Mouse (Mus musculus) ES-Bruce4 (cell line): ENCODE results near the gene Hddc3. TPM values are rescaled to one million over a fixed set of nuclear protein-coding genes. Genes with fewer than 3 reads are reported as not detected.
"Not testable (repeated sequence)": the region's sequence is repeated elsewhere in the genome, so short reads cannot be mapped to it uniquely, and the experiment has no call there.

ENCODE experiments used
- H3K27ac ChIP-seq: 2 replicates; pipeline ENCODE4 v1.5.1; 2012; ENCODE audit warnings: low read length, inconsistent platforms; ENCODE audit not compliant: insufficient read depth
- H3K27me3 ChIP-seq: 2 replicates; pipeline ENCODE4 v1.6.1; 2012; ENCODE audit warnings: mild to moderate bottlenecking, low read length, inconsistent platforms; ENCODE audit not compliant: control insufficient read depth, poor library complexity, insufficient read depth, severe bottlenecking
- H3K36me3 ChIP-seq: 2 replicates; pipeline ENCODE4 v1.6.1; 2012; ENCODE audit warnings: inconsistent platforms, mild to moderate bottlenecking, low read length, moderate library complexity; ENCODE audit not compliant: control insufficient read depth, poor library complexity, insufficient read depth, severe bottlenecking
- H3K4me1 ChIP-seq: one replicate; pipeline ENCODE4 v1.8.1; 2011; ENCODE audit warnings: low read length; ENCODE audit not compliant: control insufficient read depth, insufficient read depth
- H3K4me3 ChIP-seq: 2 replicates; pipeline ENCODE4 v1.5.1; 2011; ENCODE audit warnings: low read depth, mild to moderate bottlenecking, low read length
- H3K9ac ChIP-seq: 2 replicates; pipeline ENCODE4 v1.6.1; 2012; ENCODE audit warnings: low read depth, mild to moderate bottlenecking, inconsistent platforms; ENCODE audit not compliant: poor library complexity, severe bottlenecking
- H3K9me3 ChIP-seq: replicated peaks from 2 replicates; pipeline ENCODE4 v1.6.1; 2012; ENCODE audit warnings: mild to moderate bottlenecking, low read length, inconsistent platforms; ENCODE audit not compliant: control insufficient read depth, poor library complexity, insufficient read depth, severe bottlenecking
- CTCF ChIP-seq: IDR thresholded peaks from one replicate; pipeline ENCODE4 v1.8.1; 2011; ENCODE audit warnings: low read depth, low read length
- EP300 ChIP-seq: IDR thresholded peaks from 2 replicates; pipeline ENCODE4 v1.6.1; 2011; ENCODE audit warnings: low read depth, low read length; ENCODE audit not compliant: insufficient read depth
- POLR2A ChIP-seq: IDR thresholded peaks from one replicate; pipeline ENCODE4 v1.8.1; 2011; ENCODE audit warnings: low read length; ENCODE audit not compliant: insufficient read depth
- polyA plus RNA-seq: library from polyadenylated mRNA; stranded (reverse); fragments of >200 nt; gene quantifications from 2 replicates; pipeline ENCODE4 v1.2.4, GENCODE M21; 2011; ENCODE audit warnings: low read depth; ENCODE audit not compliant: missing spikeins, insufficient read depth, insufficient read length

Gene Hddc3
- polyA plus RNA-seq, 1 experiment, result 9.7 TPM

GRCm38 (mm10) chr7:80394600-80394999, 51.7 kb downstream of the Hddc3 start:
- Histone ChIP-seq H3K27ac (no peak overlapping the region), H3K27me3 (no peaks in the 10 kb centered on the region), H3K4me3 (no peak overlapping the region), H3K9ac (no peak overlapping the region), H3K36me3 (no peaks in the 10 kb centered on the region), H3K4me1 (no peaks in the 10 kb centered on the region), H3K9me3 (no peaks in the 10 kb centered on the region)
- TF ChIP-seq EP300 (no peak), CTCF (no peak), POLR2A (no peak)

GRCm38 (mm10) chr7:80396427-80396826, 53.5 kb downstream of the Hddc3 start:
- not testable (repeated sequence) for H3K4me3 ChIP-seq, H3K27me3 ChIP-seq, H3K9ac ChIP-seq, H3K4me1 ChIP-seq, H3K36me3 ChIP-seq, H3K9me3 ChIP-seq, H3K27ac ChIP-seq

GRCm38 (mm10) chr7:80397986-80398385, 55.1 kb downstream of the Hddc3 start:
- Histone ChIP-seq H3K27me3 (no peaks in the 10 kb centered on the region), H3K4me1 (no peaks in the 10 kb centered on the region), H3K27ac (no peak overlapping the region), H3K36me3 (no peaks in the 10 kb centered on the region), H3K9ac (no peak overlapping the region), H3K9me3 (no peaks in the 10 kb centered on the region), H3K4me3 (no peak overlapping the region)
- TF ChIP-seq CTCF, result no peak
- no peak for TF ChIP-seq EP300
- TF ChIP-seq POLR2A, result no peak

- TF ChIP-seq EP300 (no peak), POLR2A (no peak), CTCF (no peak)
- H3K4me1 ChIP-seq, result no peaks in the 10 kb centered on the region
- H3K4me3 ChIP-seq, result no peak overlapping the region
- no peaks in the 10 kb centered on the region for H3K36me3 ChIP-seq
- H3K9ac ChIP-seq, result no peak overlapping the region
- H3K27me3 ChIP-seq, result no peaks in the 10 kb centered on the region
- no peak overlapping the region for H3K27ac ChIP-seq
- H3K9me3 ChIP-seq, result no peaks in the 10 kb centered on the region
Observed at GRCm38 (mm10) chr7:80398654-80399444, 55.9 kb downstream of the Hddc3 start.

GRCm38 (mm10) chr7:80400099-80400498, 57.2 kb downstream of the Hddc3 start:
- Histone ChIP-seq H3K27ac (no peak overlapping the region), H3K27me3 (no peaks in the 10 kb centered on the region), H3K9me3 (no peaks in the 10 kb centered on the region), H3K4me3 (no peak overlapping the region), H3K36me3 (no peaks in the 10 kb centered on the region), H3K9ac (no peak overlapping the region), H3K4me1 (peaks cover 1% of the 10 kb centered on the region)
- TF ChIP-seq CTCF (no peak), POLR2A (no peak), EP300 (no peak)

Other genes starting within 250 kb of the Hddc3 start
- 178 and 182 TPM in 2 replicates for gene Idh2, start 227.7 kb upstream of the Hddc3 start, polyA plus RNA-seq
- 27.1 and 29.0 TPM in 2 replicates for gene Sema4b, start 156.3 kb upstream of the Hddc3 start, polyA plus RNA-seq
- 35.5 and 38.4 TPM in 2 replicates for gene Cib1, start 110.3 kb upstream of the Hddc3 start, polyA plus RNA-seq
- gene Gdpgp1, start 110.2 kb upstream of the Hddc3 start, polyA plus RNA-seq, result 3.3 and 4.3 TPM in 2 replicates
- 0.84 and 1.2 TPM in 2 replicates for gene Ttll13, start 96.7 kb upstream of the Hddc3 start, polyA plus RNA-seq
- 29.1 and 32.5 TPM in 2 replicates for gene Ngrn, start 81.9 kb upstream of the Hddc3 start, polyA plus RNA-seq
- 15.7 and 16.2 TPM in 2 replicates for gene Vps33b, start 73.5 kb upstream of the Hddc3 start, polyA plus RNA-seq
- gene Prc1, start 48.7 kb upstream of the Hddc3 start, polyA plus RNA-seq, result 246 and 258 TPM in 2 replicates
- gene Rccd1, start 18.6 kb upstream of the Hddc3 start, polyA plus RNA-seq, result 16.3 and 26.5 TPM in 2 replicates
- gene Unc45a, start 2.1 kb upstream of the Hddc3 start, polyA plus RNA-seq, result 24.0 and 25.3 TPM in 2 replicates
- 16.1 and 18.1 TPM in 2 replicates for gene Man2a2, start 28.3 kb downstream of the Hddc3 start, polyA plus RNA-seq
- 0.76 and 3.1 TPM in 2 replicates for gene Fes, start 44.8 kb downstream of the Hddc3 start, polyA plus RNA-seq
- 32.5 and 40.3 TPM in 2 replicates for gene Furin, start 62.3 kb downstream of the Hddc3 start, polyA plus RNA-seq
- gene Blm, start 192.0 kb downstream of the Hddc3 start, polyA plus RNA-seq, result 107 and 139 TPM in 2 replicates